In genomic region chr3:131552349-131553254, GRCm38 (mm10) we compare ENCODE assay signal across 8 mouse cellular contexts. TPM values are rescaled to one million over a fixed set of nuclear protein-coding genes. Genes with fewer than 3 reads are reported as not detected.
DNase-seq lines count a peak whose midpoint lies in the region; ATAC-seq and TF ChIP-seq lines count a peak whose summit lies in the region.

No protein-coding gene starts in this region.

- no peak overlapping the region for H3K9ac ChIP-seq in forebrain, embryonic 14.5 days (ENCODE audit: low read length)
- no peak overlapping the region for H3K9ac ChIP-seq in midbrain, embryonic 12.5 days (replicated peaks)

- 42% methylated on average over 9 of the region's 9 CpGs for WGBS in forebrain, embryonic 14.5 days
- WGBS in midbrain, embryonic 12.5 days: 42% methylated on average over 9 of the region's 9 CpGs

- no peak for DNase-seq in gastrocnemius, adult 2 months
- DNase-seq in gastrocnemius, postnatal 10 days: no peak
- peak; percentile 80 for DNase-seq in 416B (ENCODE audit: low read depth)
- DNase-seq in T-cell, adult 2 months (ENCODE audit: low spot score): peak; percentile 35
- peak; percentile 82 for DNase-seq in forebrain, embryonic 14.5 days (ENCODE audit: low spot score)
- peak; percentile 58 for DNase-seq in kidney, postnatal 14 days
- DNase-seq in spleen, postnatal 14 days (ENCODE audit: low spot score in 2 of 2): no peak

- no peak overlapping the region for H3K4me2 ChIP-seq in forebrain, embryonic 14.5 days (ENCODE audit: low read length)
- no peak overlapping the region for H3K4me2 ChIP-seq in midbrain, embryonic 12.5 days (replicated peaks)

- no peaks in the 10 kb centered on the region for H3K9me3 ChIP-seq in forebrain, embryonic 14.5 days (replicated peaks; ENCODE audit: control insufficient read depth, low read length)
- H3K9me3 ChIP-seq in midbrain, embryonic 12.5 days: no peaks in the 10 kb centered on the region

- no peaks in the 10 kb centered on the region for H3K36me3 ChIP-seq in forebrain, embryonic 14.5 days (ENCODE audit: control insufficient read depth, insufficient read depth, low read length)
- no peaks in the 10 kb centered on the region for H3K36me3 ChIP-seq in midbrain, embryonic 12.5 days

- peak overlapping the region; percentile 51 for H3K4me3 ChIP-seq in gastrocnemius, adult 2 months
- no peak overlapping the region for H3K4me3 ChIP-seq in forebrain, embryonic 14.5 days (ENCODE audit: low read depth, low read length)
- H3K4me3 ChIP-seq in midbrain, embryonic 12.5 days: no peak overlapping the region

- peak; percentile 84 for TF ChIP-seq CTCF in gastrocnemius, adult 2 months (IDR thresholded peaks at IDR 0.05)

- intact Hi-C loops in gastrocnemius, adult 2 months (cut with DNase I): loop anchor here (1.0 kb wide), 2 partner anchors 232 to 252 kb away; no protein-coding TSS in a partner anchor

- no peaks in the 10 kb centered on the region for H3K4me1 ChIP-seq in forebrain, embryonic 14.5 days (ENCODE audit: control insufficient read depth, insufficient read depth, low read length)
- H3K4me1 ChIP-seq in midbrain, embryonic 12.5 days: no peaks in the 10 kb centered on the region

- ATAC-seq in forebrain, embryonic 14.5 days: peak; percentile 71
- peak; percentile 60; the same call in 1 of the 2 replicates for ATAC-seq in midbrain, embryonic 12.5 days (ENCODE audit: low FRiP score, low read depth)

- no peak overlapping the region for H3K27ac ChIP-seq in gastrocnemius, adult 2 months
- H3K27ac ChIP-seq in forebrain, embryonic 14.5 days (ENCODE audit: low read depth, low read length): no peak overlapping the region
- no peak overlapping the region for H3K27ac ChIP-seq in midbrain, embryonic 12.5 days (replicated peaks)

- H3K27me3 ChIP-seq in forebrain, embryonic 14.5 days (replicated peaks; ENCODE audit: control insufficient read depth, insufficient read depth, low read length): 0 out of 2 replicates have a peak, but pooled peaks cover 2% of the 10 kb centered on the region
- no peaks in the 10 kb centered on the region for H3K27me3 ChIP-seq in midbrain, embryonic 12.5 days

RNA-seq across cellular contexts. Expression of gene Papss1, which starts 12.0 kb away (rescaled TPM):
- total RNA-seq in gastrocnemius, adult 2 months (2021): 1 to 10 TPM; 4.1 to 5.6 TPM
- 10 to 100 TPM; 19.8 to 22.7 TPM for total RNA-seq in gastrocnemius, postnatal 10 days (2021)
- 129 and 140 TPM in 2 replicates for polyA plus RNA-seq in forebrain, embryonic 14.5 days (2014; fragmentation: Nextera tagmentation; extraction: Ambion mirVana)
- polyA plus RNA-seq in midbrain, embryonic 12.5 days (2016; fragmentation: Nextera tagmentation; extraction: Ambion mirVana): 85.2 and 87.1 TPM in 2 replicates

Comparison
In these comparisons a context has a peak if more than half of its experiments do, and no peak if none do; other contexts are left out.
1. DNase-seq: peak in 416B (single experiment), T-cell, adult 2 months (single experiment), forebrain, embryonic 14.5 days (single experiment) and kidney, postnatal 14 days (single experiment); none in gastrocnemius, adult 2 months (single experiment), gastrocnemius, postnatal 10 days (single experiment) and spleen, postnatal 14 days (0 of 2).